Mouse (Mus musculus) CH12.LX (cell line): ENCODE data around the gene Eps15. TPM values are rescaled to one million over a fixed set of nuclear protein-coding genes. Genes with fewer than 3 reads are reported as not detected.

Experiments
- DNase-seq: peaks from one replicate; pipeline ENCODE4 v3.0.0-alpha.2; 2013; ENCODE audit errors: extremely low read depth
- H3K27ac ChIP-seq: 2 replicates; pipeline ENCODE4 v1.5.1; 2012; ENCODE audit warnings: low read depth, mild to moderate bottlenecking, control low read depth, moderate library complexity; ENCODE audit not compliant: insufficient read depth
- H3K27me3 ChIP-seq: replicated peaks from 2 replicates; pipeline ENCODE3; 2012; ENCODE audit warnings: inconsistent platforms
- H3K36me3 ChIP-seq, 2 experiments: replicated peaks in 1 of 2; 2 replicates each; pipeline versions ENCODE3 to v1.6.1; 2012; ENCODE audit warnings: inconsistent platforms in 1 of 2, low read length in 1 of 2, mild to moderate bottlenecking in 1 of 2, mixed read lengths in 1 of 2, moderate library complexity in 1 of 2; ENCODE audit not compliant: control insufficient read depth in 1 of 2, insufficient read depth in 1 of 2
- H3K4me1 ChIP-seq, 2 experiments: 2 replicates each; pipeline ENCODE4 v1.6.1; 2012; ENCODE audit warnings: inconsistent platforms in 1 of 2, moderate library complexity in 1 of 2; ENCODE audit not compliant: insufficient read depth in 2 of 2, control insufficient read depth in 1 of 2
- H3K4me2 ChIP-seq: 2 replicates; pipeline ENCODE4 v1.6.1; 2012; ENCODE audit warnings: low read depth, mild to moderate bottlenecking, control low read depth; ENCODE audit not compliant: poor library complexity, insufficient read depth, severe bottlenecking
- H3K4me3 ChIP-seq, 3 experiments: fragments of 150-350 bp in 1 of 3; sonication (generic) in 1 of 3; replicated peaks in 1 of 3; 2 replicates each; pipeline versions ENCODE3 to v1.5.1; 2011 to 2012; ENCODE audit warnings: low read depth in 2 of 3, low read length in 2 of 3, mild to moderate bottlenecking in 2 of 3, moderate library complexity in 2 of 3, control low read depth in 1 of 3, improper control_type of control experiment in 1 of 3, inconsistent platforms in 1 of 3, mixed read lengths in 1 of 3; ENCODE audit not compliant: poor library complexity in 1 of 3
- H3K79me2 ChIP-seq: replicated peaks from 2 replicates; pipeline ENCODE4 v1.6.1; 2012; ENCODE audit warnings: mild to moderate bottlenecking, moderate library complexity; ENCODE audit not compliant: control insufficient read depth, poor library complexity, insufficient read depth, severe bottlenecking; ENCODE audit errors: extremely low read depth
- H3K9ac ChIP-seq: 2 replicates; pipeline ENCODE4 v1.6.1; 2012; ENCODE audit warnings: low read depth, mild to moderate bottlenecking, control low read depth, moderate library complexity; ENCODE audit not compliant: insufficient read depth
- H3K9me3 ChIP-seq: replicated peaks from 2 replicates; pipeline ENCODE3; 2012; ENCODE audit warnings: low read length, inconsistent platforms, mixed read lengths
- BHLHE40 ChIP-seq: IDR thresholded peaks from 2 replicates; pipeline ENCODE4 v1.6.1; 2011; ENCODE audit warnings: mild to moderate bottlenecking, low read depth, low read length, improper control_type of control experiment
- CHD1 ChIP-seq: IDR thresholded peaks from 2 replicates; pipeline ENCODE4 v1.6.1; 2012; ENCODE audit warnings: low read depth, low read length, improper control_type of control experiment, inconsistent platforms
- CHD2 ChIP-seq: IDR thresholded peaks from 2 replicates; pipeline ENCODE4 v1.6.1; 2011; ENCODE audit warnings: low read length, improper control_type of control experiment
- CTCF ChIP-seq, 2 experiments: IDR thresholded peaks in 1 of 2; conservative IDR thresholded peaks in 1 of 2; 2 replicates each; pipeline ENCODE4 v1.5.1; 2011 to 2012; ENCODE audit warnings: low read depth in 2 of 2, low read length in 2 of 2, improper control_type of control experiment in 1 of 2, inconsistent platforms in 1 of 2, mild to moderate bottlenecking in 1 of 2, moderate library complexity in 1 of 2
- E2F4 ChIP-seq: IDR thresholded peaks from 2 replicates; pipeline ENCODE4 v1.6.1; 2011; ENCODE audit warnings: low read depth, low read length, improper control_type of control experiment; ENCODE audit not compliant: insufficient replicate concordance
- GABPA ChIP-seq: IDR thresholded peaks from 2 replicates; pipeline ENCODE4 v1.6.1; 2012; ENCODE audit warnings: low read depth, low read length, improper control_type of control experiment, inconsistent platforms; ENCODE audit not compliant: insufficient replicate concordance
- HCFC1 ChIP-seq: IDR thresholded peaks from 2 replicates; pipeline ENCODE4 v1.6.1; 2012; ENCODE audit warnings: low read depth, mild to moderate bottlenecking, inconsistent platforms, low read length, improper control_type of control experiment
- JUN ChIP-seq: IDR thresholded peaks from 2 replicates; pipeline ENCODE4 v1.6.1; 2011; ENCODE audit warnings: low read depth, mild to moderate bottlenecking, low read length, improper control_type of control experiment, moderate library complexity; ENCODE audit not compliant: insufficient read depth
- JUND ChIP-seq: conservative IDR thresholded peaks from 2 replicates; pipeline ENCODE4 v1.6.1; 2011; ENCODE audit warnings: low read depth, low read length, improper control_type of control experiment
- MAFK ChIP-seq: IDR thresholded peaks from 2 replicates; pipeline ENCODE4 v1.6.1; 2011; ENCODE audit warnings: low read length, improper control_type of control experiment; ENCODE audit not compliant: insufficient replicate concordance
- MAX ChIP-seq: IDR thresholded peaks from 2 replicates; pipeline ENCODE4 v1.6.1; 2011; ENCODE audit warnings: low read length, improper control_type of control experiment
- MAZ ChIP-seq: IDR thresholded peaks from 2 replicates; pipeline ENCODE4 v1.6.1; 2012; ENCODE audit warnings: low read depth, mild to moderate bottlenecking, inconsistent platforms, low read length, improper control_type of control experiment, moderate library complexity
- MXI1 ChIP-seq: IDR thresholded peaks from 2 replicates; pipeline ENCODE4 v1.6.1; 2011; ENCODE audit warnings: mild to moderate bottlenecking, low read depth, low read length, improper control_type of control experiment
- MYC ChIP-seq: IDR thresholded peaks from 2 replicates; pipeline ENCODE4 v1.6.1; 2011; ENCODE audit warnings: low read depth, mild to moderate bottlenecking, improper control_type of control experiment, low read length
- NELFE ChIP-seq: IDR thresholded peaks from 2 replicates; pipeline ENCODE4 v1.6.1; 2011; ENCODE audit warnings: low read depth, low read length, improper control_type of control experiment
- RAD21 ChIP-seq: IDR thresholded peaks from 2 replicates; pipeline ENCODE4 v1.6.1; 2011; ENCODE audit warnings: low read depth, mild to moderate bottlenecking, low read length, improper control_type of control experiment, moderate library complexity
- SIN3A ChIP-seq: IDR thresholded peaks from 2 replicates; pipeline ENCODE4 v1.6.1; 2012; ENCODE audit warnings: low read length, improper control_type of control experiment, inconsistent platforms
- SMC3 ChIP-seq: IDR thresholded peaks from 2 replicates; pipeline ENCODE4 v1.6.1; 2011; ENCODE audit warnings: low read depth, low read length, improper control_type of control experiment
- TBP ChIP-seq: conservative IDR thresholded peaks from 2 replicates; pipeline ENCODE4 v1.6.1; 2011; ENCODE audit warnings: low read depth, low read length, improper control_type of control experiment
- ZC3H11A ChIP-seq: IDR thresholded peaks from 2 replicates; pipeline ENCODE4 v1.6.1; 2012; ENCODE audit warnings: low read depth, mild to moderate bottlenecking, inconsistent platforms, low read length, improper control_type of control experiment
- ZMIZ1 ChIP-seq: IDR thresholded peaks from 2 replicates; pipeline ENCODE4 v1.6.1; 2012; ENCODE audit warnings: low read depth, mild to moderate bottlenecking, inconsistent platforms, low read length, improper control_type of control experiment
- dilution Hi-C: fragments of 300-500 bp; cut with MboI; formaldehyde crosslinking; loops from 2 replicates; pipeline ENCODE4 v1.14.3; 2020; ENCODE audit warnings: low sequenced_read_pairs; ENCODE audit not compliant: extremely low pct_unique_long_range_greater_than_20kb, extremely low pct_ligation_motif_present
- in situ Hi-C: fragments of 300-500 bp; cut with MboI; formaldehyde crosslinking; loops from 3 replicates; pipeline ENCODE4 v1.14.3; 2019; ENCODE audit warnings: low sequenced_read_pairs, low pct_ligation_motif_present, low pct_unique_long_range_greater_than_20kb, mixed read lengths
- polyA plus RNA-seq: library from polyadenylated mRNA; unstranded; fragments of >175 nt; gene quantifications from 2 replicates; pipeline ENCODE4 v1.2.1, GENCODE M21; 2012; ENCODE audit warnings: low read depth; ENCODE audit not compliant: insufficient read length
- total RNA-seq, 2 experiments: library from RNA; depleted of rRNA; stranded (reverse); fragments of 300-350 nt in 1 of 2; fragments of >200 nt in 1 of 2; gene quantifications; 2 replicates each; pipeline ENCODE4 v1.2.3; 2012 to 2014

The Eps15 gene
- total and polyA plus RNA-seq, 3 experiments = 23.4 to 60.4 (median 39.6) TPM

DNA sequence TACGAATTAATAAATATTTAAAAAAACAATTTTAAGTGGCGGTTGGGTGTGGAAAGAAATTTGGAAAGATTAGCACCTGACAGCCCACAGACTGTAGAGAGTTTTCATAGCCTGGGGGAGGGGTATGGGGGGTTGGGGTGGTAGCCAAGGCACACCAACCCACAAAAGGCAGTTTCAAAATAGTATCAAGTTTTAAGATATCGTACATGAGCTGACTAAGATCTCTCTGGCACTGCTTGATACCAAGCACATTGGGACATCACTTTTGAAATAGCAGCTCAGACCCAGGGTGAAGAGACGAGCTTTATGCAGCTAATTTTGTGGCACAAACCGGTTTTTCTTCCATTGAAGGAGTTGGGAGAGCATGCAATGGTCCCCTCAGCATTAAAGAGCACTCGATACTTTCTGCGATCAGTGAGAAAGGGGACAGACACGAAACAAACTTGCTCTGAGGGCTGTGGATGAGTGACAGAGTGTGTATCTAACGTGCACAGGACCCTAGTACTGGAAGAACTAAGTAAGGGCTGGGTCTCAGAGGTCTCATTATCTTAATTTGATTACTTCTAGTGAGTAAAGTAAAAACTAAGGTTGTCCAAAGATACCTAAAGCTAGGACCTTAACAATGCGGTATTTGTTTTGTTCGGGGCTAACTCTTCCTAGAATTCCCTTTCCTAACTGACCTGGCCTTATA, 24.2 kb upstream of the Eps15 start:
- in situ Hi-C loops = no loop called here
- no peak overlapping the region for H3K4me2 ChIP-seq
- no peaks in the 10 kb centered on the region for H3K27me3 ChIP-seq
- no peak overlapping the region for H3K9ac ChIP-seq
- H3K36me3 ChIP-seq = no peaks in the 10 kb centered on the region
- no peak overlapping the region for H3K27ac ChIP-seq
- H3K4me3 ChIP-seq = no peak overlapping the region
- peaks cover 0 to 12% of the 10 kb centered on the region in 2 experiments; a peak in 2 of 4 replicates for H3K4me1 ChIP-seq
- no peaks in the 10 kb centered on the region for H3K9me3 ChIP-seq
- dilution Hi-C loops = no loop called here
- H3K79me2 ChIP-seq = no peaks in the 10 kb centered on the region
- TF ChIP-seq TBP (no peak), RAD21 (no peak), MYC (no peak), MXI1 (no peak), HCFC1 (no peak), MAX (no peak), CTCF (conservative IDR thresholded peaks at IDR 0.05 in 1 of 2, IDR thresholded peaks at IDR 0.05 in 1 of 2; ENCODE audit: low read depth in 2 of 2, low read length in 2 of 2) (no peak), BHLHE40 (no peak), NELFE (no peak), SMC3 (no peak), JUN (no peak)
- no peak for DNase-seq

DNA sequence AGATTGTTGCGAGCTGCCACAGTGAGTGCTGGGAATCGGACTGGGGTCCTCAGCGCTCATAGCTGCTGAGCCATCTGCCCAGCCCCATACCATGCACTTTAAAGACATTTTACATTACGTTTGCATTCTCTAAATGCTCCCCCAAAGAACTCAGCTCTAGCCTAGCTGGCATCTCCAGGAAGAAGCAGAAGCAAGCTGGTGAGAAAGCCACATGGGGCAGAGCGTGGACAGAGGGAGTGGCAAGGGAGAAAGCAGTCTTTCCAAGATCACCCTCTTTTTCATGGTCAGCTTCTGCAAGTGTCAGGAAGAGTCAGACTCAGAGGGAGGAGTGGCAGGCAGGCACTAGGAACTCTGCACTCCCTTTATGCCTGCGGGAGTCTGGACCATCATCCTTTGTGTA, 23.3 kb upstream of the Eps15 start:
- H3K27ac ChIP-seq = no peak overlapping the region
- H3K4me3 ChIP-seq = no peak overlapping the region
- no peaks in the 10 kb centered on the region for H3K9me3 ChIP-seq
- no peak overlapping the region for H3K4me2 ChIP-seq
- no peaks in the 10 kb centered on the region for H3K36me3 ChIP-seq
- no peaks in the 10 kb centered on the region for H3K79me2 ChIP-seq
- DNase-seq = no peak
- no peak overlapping the region for H3K9ac ChIP-seq
- dilution Hi-C loops (no loop called here), in situ Hi-C loops (no loop called here)
- TF ChIP-seq JUND = no peak
- TF ChIP-seq MYC = no peak
- TF ChIP-seq CHD1 = no peak
- no peak for TF ChIP-seq CTCF (conservative IDR thresholded peaks at IDR 0.05 in 1 of 2, IDR thresholded peaks at IDR 0.05 in 1 of 2; ENCODE audit: low read depth in 2 of 2, low read length in 2 of 2)
- no peak for TF ChIP-seq GABPA
- TF ChIP-seq TBP = no peak
- TF ChIP-seq MAZ = no peak
- TF ChIP-seq E2F4 = no peak
- TF ChIP-seq ZMIZ1 = no peak
- TF ChIP-seq MXI1 = no peak
- TF ChIP-seq SIN3A = no peak
- no peak for TF ChIP-seq ZC3H11A
- TF ChIP-seq MAFK = no peak
- TF ChIP-seq CHD2 = no peak
- no peaks in the 10 kb centered on the region for H3K27me3 ChIP-seq
- peaks cover 0 to 7% of the 10 kb centered on the region in 2 experiments; a peak in 2 of 4 replicates for H3K4me1 ChIP-seq
